Mouse (Mus musculus): ENCODE data around the gene Reep3. TPM values are rescaled to one million over a fixed set of nuclear protein-coding genes. Genes with fewer than 3 reads are reported as not detected.

Reep3 gene
- polyA plus RNA-seq, 1 experiment from 2014 or later = 18.2 TPM

DNA sequence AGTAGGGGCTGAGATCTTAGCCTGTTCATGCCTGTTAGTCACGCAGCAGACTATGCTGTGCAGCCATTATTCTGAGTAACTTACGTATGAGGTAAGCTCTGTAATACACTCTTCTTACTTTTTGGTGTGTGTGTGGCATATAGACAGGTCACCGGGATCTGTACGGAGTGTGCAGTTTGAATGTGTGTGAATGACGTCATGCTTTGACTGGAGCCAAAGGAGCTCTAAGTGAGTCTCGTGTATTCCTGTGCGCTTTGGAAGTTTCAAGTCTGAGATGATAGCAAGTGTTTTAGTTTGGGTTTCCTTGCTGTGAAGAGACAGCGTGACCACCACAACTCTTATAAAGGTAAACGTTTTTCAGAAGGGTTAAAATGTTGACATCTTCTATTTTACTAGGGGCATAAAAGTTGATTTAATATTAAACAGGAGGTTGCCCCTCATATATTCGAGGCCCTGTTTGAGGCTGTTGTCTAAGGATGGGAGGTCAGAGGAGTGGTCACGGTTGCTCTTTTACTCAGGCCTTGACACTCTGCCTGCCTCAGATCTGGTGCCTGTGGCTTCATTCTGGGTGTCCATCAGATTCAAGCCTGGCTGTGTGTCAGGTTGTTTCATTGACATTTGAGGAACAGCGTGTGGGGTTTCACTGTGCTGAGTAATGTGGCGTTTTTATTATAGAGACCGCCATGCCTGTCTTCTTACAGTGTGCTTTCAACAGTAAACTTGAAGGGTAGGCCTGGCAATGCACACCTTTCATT is 14.5 kb upstream of the Reep3 start:
- DNase-seq (ENCODE audit: low spot score) = no peak

DNA sequence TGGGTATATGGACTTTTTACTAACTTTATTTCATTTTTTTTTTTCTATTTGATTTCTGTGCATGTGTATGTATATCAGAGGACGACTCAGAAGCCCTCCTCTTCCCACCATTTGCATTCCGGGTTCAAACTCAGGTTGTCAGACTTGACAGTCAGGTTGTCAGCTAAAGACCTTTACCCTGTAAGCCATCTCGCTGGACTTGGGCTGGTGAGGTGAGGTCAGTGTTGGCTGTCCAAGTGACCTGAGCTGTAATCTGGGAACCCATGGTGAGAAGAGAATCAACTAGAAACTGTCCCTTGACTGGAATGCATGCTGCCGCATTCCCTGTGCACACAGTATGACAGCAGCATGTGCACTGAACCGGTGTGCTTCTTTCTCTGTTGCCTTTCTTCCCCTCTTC is 12.9 kb upstream of the Reep3 start:
- DNase-seq (ENCODE audit: low spot score) = no peak

DNA sequence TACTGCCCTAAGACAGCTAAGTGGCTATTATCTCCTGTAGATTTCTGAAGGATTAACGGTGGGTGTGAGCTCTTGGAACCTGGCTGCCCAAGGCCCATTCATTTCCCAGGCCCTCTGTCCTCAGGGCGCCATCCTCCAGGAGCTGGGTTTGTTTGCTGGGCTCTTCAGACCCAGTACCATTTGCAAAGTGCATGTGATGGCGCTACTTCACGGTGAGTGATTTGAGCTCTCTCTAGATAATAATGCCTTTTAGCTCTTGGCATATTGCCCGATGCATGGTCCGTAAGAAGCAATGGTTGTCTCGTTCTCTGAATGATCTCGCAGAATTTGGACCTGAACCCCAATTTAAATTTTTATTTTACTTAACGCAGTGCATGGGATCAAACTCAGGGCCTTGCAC is 11.4 kb upstream of the Reep3 start:
- no peak for DNase-seq (ENCODE audit: low spot score)

DNA sequence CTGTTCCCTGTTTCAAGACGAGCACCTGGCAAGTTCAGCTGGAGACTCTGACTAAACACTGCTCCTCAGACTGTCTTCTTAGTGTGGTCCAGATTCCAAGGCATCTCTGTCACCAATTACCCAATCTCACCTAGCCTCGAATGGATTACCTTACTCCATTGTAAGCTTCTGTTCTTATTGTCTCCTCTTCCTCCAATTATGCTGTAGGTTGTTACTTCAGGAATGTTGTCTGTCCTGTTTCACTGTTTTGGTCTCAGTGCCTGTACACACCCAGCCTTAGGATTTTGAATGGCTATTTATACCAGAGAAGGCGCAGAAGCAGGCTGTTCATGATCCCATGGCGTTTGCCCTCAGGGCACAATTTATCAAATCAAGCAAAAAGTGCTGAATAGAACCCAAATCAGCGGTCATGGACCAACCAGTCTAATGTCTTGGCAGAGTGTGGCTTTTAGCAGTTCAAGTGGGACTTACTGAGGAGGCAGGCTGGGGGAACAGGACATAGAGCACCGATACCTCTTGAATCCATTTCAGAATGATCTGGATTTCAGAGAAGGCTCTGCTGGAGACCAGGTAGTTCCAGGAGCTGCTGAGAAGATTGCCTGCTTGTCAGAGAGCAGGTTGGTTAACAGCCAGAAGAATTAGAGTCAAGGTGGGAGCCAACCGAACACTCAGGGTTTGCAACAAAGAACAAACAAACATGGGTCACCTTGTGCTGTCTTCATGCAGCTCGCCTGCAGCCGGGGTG is 10.4 kb upstream of the Reep3 start:
- DNase-seq (ENCODE audit: low spot score) = no peak

DNA sequence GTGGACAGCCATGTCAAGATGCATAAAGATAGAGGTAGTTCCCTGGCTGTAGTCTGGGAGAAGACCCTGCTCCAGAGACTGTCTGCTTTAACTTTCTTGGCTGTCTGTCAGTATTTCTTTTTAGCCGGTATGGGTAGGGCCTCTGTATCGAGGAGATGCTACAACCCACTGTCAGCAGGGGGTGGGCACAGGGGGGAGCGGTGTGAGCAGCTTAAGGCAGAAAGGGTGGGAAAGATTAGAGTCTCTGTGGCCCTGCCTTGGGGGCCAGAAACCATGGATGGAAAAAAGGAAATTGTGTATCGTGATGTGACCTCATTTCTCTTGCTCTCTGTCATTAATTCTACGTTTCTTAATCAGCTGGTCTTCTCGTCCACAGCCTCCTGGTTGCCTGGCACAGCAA is 9.7 kb upstream of the Reep3 start:
- no peak for DNase-seq (ENCODE audit: low spot score)

DNA sequence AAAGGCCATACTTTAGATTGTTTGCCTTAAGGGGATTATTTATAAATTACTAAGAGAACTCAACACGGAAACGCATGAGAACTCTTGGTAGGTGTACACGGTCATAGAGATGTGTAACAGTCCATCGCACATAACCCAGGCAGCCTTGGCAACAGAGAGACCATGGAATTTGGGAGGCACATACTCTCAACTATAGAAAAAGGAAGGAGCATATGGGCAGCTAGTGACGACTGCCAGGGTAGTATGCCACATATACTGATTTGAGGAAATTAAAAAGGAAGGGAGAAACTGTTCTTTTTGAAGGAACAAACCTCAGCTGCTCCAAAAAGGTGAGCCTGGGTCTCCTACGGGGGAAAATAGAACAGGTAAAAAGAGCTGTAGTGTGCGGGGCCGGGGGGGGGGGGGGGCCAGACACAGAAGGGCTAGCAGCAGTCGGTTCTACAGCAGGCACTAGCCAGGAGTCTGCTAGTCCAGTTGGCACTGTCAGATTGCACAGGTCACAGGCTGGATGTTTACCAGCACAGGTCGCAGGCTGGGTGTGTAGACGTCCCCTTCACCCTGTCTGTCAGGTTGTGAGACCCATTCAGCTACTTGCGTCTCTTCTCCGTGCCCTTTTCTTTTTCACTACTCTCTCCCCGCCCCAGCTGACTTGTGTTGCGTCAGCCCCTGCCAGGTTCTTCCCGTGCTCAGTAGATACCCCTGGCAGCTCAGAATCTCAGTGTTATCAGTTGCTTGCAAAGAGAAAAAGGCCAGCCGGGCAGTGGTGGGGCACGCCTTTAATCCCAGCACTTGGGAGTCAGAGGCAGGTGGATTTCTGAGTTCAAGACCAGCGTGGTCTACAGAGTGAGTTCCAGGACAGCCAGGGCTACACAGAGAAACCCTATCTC is 8.8 kb upstream of the Reep3 start:
- DNase-seq (ENCODE audit: low spot score) = no peak

DNA sequence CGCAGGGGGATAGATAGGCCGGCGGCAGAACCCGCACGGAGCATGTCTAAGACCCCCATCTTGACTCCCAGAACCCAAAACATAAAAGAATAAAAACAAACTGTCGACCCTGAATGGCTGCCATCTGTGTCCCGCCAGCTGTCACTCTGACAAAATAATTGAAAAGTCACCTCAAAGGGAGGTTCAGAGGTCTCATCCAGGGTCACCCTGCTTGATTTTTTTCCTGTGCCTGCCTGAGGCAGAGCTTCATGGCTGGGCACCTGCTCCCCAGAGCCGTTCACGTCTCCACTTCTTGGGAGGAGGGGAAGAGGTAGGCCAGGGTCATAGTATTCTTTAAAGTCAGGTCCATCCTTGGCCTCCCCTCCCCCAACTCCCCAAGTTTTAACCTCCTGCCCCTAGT is 7.8 kb upstream of the Reep3 start:
- DNase-seq (ENCODE audit: low spot score) = no peak

DNA sequence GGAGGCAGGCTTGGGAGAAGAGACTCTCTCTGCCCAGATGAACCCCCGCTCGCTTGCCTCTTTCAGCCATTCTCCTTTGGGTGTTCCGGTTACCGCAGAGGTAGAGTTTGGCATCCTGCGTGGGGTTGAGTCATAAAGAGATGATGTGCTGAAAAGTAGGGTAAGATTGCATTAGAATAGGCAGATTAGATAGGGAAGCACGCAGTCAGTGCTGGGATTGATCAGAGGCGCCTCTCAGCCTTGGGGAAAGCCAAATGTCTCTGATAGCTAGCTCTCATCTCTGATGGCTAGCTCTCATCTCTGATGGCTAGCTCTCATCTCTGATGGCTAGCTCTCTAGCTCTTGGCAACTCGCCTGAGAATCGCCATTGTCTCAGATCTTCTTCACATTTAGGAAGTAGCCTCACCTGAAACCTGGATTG is 4.1 kb upstream of the Reep3 start:
- no peak for DNase-seq (ENCODE audit: low spot score)

DNA sequence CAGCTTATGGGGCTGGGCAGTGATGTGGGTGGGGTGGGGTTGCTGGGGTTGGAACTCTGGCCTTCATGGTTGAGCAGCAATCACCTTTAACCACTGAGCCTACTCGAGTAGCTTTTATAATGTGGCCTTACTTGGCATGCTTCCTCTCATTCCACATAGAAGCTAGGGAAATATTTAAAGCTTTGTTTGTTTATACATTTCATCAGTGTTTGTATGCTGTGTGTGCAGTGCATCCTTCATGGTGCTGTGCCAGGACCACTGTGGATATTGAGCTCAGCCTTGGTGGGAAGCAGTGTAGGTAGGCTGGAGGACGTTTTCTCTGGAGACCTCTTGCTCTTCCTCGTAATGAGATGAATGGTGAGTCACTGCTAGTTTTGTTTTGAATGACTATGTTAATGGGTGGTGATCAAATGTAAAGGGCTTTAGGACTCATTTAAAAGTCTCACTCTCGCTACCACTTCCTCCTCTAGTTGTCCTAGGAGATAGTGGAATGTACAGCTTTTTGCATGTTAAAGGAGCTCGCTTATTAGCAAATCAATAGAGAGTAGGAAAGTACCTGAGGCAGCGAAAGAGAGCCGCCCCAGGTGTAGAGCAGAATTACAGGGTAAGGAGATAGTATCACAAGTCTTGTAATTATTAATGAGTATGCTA is 3.4 kb upstream of the Reep3 start:
- no peak for DNase-seq (ENCODE audit: low spot score)

DNA sequence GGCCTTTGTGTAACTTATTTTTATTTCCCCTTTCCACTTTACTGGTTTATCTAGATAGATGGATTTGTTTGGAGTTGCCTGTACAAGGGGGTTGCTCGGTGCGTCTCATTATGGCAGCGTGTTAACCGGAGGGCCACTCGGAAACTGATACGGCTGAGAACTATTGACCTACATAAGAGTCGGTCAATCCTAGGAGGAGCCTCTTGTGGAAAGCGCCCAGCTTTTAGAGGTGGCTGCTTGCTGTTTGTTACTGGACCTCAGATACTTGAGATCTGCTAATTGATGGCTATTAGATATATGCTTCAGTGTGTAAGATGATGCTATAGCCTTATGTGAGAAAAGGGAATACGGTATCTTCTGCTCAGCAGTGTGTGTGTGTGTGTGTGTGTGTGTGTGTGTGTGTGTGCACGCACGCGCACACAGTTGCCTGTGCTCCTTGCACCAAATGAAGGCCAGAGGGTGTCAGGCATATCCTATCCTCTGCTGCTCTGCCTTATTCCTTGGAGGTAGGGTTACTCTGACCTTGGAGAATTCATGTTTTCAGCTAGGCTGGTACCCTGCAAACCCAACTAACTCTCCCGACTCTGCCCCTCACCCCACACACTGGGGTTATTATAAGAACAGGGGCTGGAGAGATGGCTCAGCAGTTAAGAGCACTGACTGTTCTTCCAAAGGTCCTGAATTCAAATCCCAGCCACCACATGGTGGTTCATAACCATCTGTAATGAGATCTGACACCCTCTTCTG is 2.6 kb upstream of the Reep3 start:
- DNase-seq (ENCODE audit: low spot score) = no peak

DNA sequence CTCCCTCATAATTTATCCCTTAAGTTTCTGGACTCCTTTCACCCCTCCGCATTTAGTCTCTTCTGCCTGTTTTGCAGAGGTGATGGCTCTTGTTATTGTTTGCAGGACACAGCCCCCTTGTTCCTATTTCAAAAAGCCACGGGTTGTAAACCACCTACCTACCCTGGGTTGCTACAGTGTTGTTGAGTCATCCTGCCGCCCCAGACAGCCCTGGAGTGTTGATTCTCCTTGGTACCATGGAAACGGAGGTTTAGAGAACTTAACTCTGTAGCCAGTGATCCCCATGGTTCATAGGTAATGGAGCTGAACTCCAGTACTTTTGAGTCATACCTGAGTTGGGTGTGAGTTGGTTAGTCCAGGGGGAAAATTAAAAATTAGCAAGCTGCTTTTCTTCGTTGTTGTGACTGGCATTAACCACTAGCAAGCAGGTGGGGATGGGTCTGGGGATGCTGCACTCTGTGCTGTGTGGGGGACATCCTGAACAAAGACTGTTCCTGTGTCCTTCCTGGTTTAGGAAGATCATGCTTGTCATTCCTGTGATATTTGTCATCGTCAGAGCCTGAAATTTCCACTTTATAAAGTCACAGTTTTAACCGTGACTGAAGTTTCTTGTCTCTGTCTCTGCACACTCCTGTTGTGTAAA is 1.8 kb upstream of the Reep3 start:
- peak; percentile 28 for DNase-seq (ENCODE audit: low spot score)

DNA sequence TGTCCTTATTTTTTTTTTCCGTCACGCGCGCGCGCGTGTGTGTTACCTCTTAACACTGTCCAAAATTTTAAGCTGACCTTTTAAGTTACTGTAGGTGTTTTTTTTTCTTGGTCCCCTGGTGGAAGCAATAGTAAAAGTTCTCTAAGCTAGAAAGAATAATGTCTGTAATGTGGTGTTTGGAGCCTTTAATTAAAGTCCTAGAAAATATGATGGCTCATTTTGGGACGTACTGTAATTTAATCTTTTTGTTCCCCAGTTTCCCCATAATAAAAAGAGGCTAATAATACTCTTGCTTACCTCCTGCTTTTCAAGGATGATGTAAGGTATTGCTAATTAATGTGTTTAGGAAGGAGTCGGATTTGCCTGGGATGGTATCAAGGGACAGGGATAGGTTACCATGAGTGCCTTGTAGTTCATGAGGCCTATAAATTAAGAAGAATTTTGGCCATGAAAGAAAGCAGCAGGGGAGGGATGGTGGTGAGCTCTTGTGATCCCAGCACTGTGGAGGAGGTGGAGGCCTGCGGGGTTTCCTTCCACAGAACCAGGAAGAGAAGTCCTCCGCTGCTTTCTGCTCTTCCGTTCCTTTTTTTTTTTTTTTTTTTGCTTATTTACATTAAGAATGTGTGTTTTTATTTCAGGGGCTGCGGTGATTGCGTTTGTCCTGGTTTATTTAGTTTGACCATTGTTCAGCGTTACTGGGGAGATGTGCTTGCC is 849 bp upstream of the Reep3 start:
- DNase-seq (ENCODE audit: low spot score) = peak; percentile 11

DNA sequence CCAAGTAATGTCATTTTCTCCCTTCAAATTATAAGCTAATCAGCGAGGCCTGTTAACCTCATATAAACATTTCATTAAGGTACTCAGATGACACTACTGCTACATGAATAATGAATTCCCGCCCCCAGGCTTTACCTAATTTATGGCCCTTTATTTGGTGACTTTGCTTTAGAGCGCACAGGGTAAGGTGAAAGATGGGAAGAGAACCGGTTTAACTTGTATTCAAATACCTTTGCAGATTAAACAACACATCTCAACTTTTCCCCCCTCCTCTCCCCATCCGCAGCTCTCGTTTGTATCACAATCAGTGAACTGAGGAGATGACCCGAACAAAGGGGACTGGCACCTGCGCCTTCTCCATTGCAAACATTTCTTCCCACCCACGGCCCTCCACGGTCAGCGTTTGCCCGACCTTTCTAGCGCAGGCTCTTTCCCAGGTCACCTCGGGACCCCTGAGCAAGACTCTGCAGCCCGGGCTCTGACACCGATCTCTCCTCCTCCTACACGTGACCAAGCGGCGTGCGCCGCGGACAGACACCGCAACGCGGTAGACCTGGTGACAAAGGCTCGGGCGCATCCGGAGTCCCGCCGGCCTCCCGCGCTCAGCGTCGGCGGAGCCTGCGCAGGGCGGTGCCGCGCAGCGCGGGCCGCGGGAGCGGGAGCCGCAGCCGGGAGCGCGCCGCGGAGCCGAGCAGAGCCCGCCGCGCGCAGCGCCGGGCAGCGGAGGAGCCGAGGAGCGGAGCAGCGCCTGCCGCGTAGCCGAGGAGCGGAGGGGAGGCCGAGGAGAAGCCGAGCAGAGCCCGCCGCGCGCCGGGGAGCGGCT is 736 bp downstream of the Reep3 start, which contains the start of gene Jmjd1c:
Gene Jmjd1c, plus strand, starts transcription at position 328 of the 823 bp plus-strand sequence.
- peak; percentile 84 for DNase-seq (ENCODE audit: low spot score)

DNA sequence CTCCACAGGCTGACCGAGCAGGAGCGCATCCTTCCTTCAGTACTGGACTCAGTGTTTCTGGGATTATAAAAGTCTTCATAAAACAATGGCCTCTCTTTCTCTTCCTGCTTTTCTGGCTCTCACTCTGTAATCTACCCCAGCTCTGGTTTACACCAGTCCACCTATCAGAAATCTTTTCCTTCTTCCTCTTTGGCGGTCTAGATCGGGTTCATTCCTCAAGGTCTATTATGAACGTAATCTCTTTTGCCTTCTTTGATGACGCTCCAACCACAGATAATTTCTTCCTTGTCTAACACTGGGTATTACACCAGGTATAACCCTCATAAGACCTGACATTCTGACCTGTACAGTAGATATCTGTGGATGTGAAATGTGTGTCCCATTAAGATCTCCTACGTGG is 1.8 kb downstream of the Reep3 start:
- DNase-seq (ENCODE audit: low spot score) = no peak

DNA sequence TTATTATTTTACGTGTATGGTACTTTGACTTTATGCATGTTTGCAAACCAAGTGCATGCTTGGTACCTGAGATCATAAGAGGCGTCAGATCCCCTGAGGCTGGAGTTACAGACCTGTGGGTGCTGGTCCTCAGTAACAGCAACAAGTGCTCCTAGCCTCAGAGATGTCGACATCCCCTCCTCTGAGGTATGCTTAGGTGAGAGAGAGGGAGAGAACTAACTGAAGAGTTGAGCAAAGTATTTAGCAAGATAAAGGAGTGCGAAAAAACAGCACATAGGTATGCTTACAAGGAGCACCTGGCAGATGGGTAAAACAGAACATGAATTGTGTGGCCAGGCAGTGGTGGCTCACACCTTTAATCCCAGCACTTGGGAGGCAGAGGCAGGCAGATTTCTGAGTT is 6.1 kb downstream of the Reep3 start:
- DNase-seq (ENCODE audit: low spot score) = no peak

DNA sequence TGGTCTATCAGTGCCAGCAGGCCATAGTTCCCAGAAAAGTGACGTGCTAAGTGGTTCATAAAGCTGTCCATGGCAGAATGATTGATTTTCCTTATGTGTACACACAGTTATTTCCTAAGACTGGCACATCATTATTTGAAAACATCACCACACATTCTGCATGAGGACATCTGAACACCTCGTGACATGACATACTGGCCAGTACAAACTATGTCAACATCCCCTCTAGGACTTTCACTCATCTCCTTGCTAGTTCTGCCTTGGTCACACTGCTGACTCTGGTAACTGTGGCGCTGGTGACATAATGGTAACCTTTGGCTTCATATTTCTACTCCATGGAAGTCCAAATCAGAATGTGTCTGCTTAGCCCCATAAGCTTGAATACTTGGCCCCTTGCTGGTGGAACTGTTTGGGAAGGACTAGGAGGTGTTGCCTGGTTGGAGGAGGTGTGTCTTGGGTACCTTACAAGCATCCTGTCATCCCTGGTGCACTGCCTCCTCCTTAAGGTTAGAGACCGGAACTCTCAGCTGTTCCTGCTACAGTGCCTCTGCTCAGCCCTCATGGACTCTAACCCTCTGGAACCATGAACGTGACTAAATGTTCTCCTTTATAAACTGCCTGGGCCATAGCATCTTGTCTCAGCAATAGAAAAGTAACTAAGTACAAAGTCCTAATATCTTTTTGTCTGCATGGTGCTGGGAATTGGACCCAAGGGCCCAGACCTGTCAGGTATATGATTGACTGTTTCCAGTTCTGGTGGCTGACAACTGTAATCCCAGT is 9.1 kb downstream of the Reep3 start:
- no peak for DNase-seq (ENCODE audit: low spot score)

DNA sequence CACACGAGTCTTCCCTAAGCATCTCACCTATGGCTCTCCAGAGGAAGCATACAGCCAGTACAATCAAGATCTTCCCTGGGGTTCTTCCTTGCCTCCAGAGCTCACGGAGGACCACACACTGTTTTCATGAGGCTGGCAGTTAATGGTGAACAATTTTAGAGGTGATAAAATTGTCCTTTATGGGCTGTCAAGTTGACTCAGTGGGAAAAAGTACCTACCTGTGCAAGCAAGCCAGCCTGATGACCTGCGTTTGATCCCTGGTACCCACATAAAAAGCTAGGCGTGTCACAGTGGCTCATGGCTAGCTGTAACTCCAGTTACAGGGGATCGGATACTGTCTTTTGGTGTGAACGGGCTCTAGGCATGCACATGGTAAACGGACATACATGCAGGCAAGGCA is 10.8 kb downstream of the Reep3 start:
- DNase-seq (ENCODE audit: low spot score) = no peak

DNA sequence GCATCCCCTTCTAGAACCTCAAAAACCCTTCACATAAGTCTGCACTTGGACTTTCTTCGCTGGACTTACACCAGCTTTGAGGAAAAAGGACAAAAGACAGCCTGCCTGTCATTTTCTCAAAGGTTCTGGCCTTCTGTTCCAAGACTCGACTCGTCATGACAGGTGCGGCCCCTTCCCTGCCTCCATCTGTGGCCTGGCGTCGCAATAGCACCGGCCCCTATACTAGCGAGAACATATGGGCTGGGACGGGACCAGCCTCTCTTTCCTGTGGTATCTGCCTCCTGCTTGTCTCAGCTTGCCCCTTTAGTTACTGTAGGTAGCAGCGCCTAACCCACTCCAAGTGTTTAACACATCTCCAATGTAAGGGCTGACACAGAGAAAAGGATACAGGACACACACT is 11.6 kb downstream of the Reep3 start:
- DNase-seq (ENCODE audit: low spot score) = no peak
